Mouse (Mus musculus): ENCODE measurements around the gene Fut7. TPM values are rescaled to one million over a fixed set of nuclear protein-coding genes. Genes with fewer than 3 reads are reported as not detected.
A peak's percentile ranks its signal among the peaks of the same experiment; 100 is the strongest.
"Not testable (repeated sequence)": the region's sequence is repeated elsewhere in the genome, so short reads cannot be mapped to it uniquely, and the experiment has no call there.

Gene Fut7
- total RNA-seq (2021): under 1 TPM in 1 of 2 experiments, not detected in 1; 0.16 TPM

- DNase-seq: no peak
- intact Hi-C loops (cut with DNase I): no loop called here
Observed at GRCm38 (mm10) chr2:25422587-25423410, at the start of gene Fut7. TSS of gene Fut7 (plus strand) at chr2:25423267.

- intact Hi-C loops (cut with DNase I): no loop called here
- no peak for DNase-seq
Observed at GRCm38 (mm10) chr2:25373431-25373830, 49.6 kb upstream of the Fut7 start.

- intact Hi-C loops (cut with DNase I): no loop called here
- peak; percentile 67 for DNase-seq
Observed at GRCm38 (mm10) chr2:25376589-25376988, 46.5 kb upstream of the Fut7 start.

- intact Hi-C loops (cut with DNase I): no loop called here
- no peak for DNase-seq
Observed at GRCm38 (mm10) chr2:25384492-25384891, 38.6 kb upstream of the Fut7 start.

GRCm38 (mm10) chr2:25391266-25391665, 31.8 kb upstream of the Fut7 start:
- DNase-seq: peak; percentile 38
- intact Hi-C loops (cut with DNase I): no loop called here

GRCm38 (mm10) chr2:25394281-25395221, 28.5 kb upstream of the Fut7 start:
- intact Hi-C loops (cut with DNase I): no loop called here
- DNase-seq: peak; percentile 79

- DNase-seq: no peak
- intact Hi-C loops (cut with DNase I): no loop called here
Observed at GRCm38 (mm10) chr2:25395721-25396596, 27.1 kb upstream of the Fut7 start, which contains the start of gene Entpd2. TSS of gene Entpd2 (plus strand) at chr2:25395874.

- intact Hi-C loops (cut with DNase I): no loop called here
- peak; percentile 80 for DNase-seq
Observed at GRCm38 (mm10) chr2:25396597-25396983, 26.5 kb upstream of the Fut7 start.

- peak; percentile 53 for DNase-seq
- intact Hi-C loops (cut with DNase I): no loop called here
Observed at GRCm38 (mm10) chr2:25397010-25397409, 26.1 kb upstream of the Fut7 start.

GRCm38 (mm10) chr2:25398065-25398464, 25.0 kb upstream of the Fut7 start:
- no peak for DNase-seq
- intact Hi-C loops (cut with DNase I): no loop called here

GRCm38 (mm10) chr2:25399051-25399450, 24.0 kb upstream of the Fut7 start, which contains the start of gene Npdc1:
TSS of gene Npdc1 (plus strand) at chr2:25399351.
- intact Hi-C loops (cut with DNase I): no loop called here

GRCm38 (mm10) chr2:25400291-25400690, 22.8 kb upstream of the Fut7 start:
- DNase-seq: no peak
- intact Hi-C loops (cut with DNase I): no loop called here

More at GRCm38 (mm10) chr2:25399051-25399450, 24.0 kb upstream of the Fut7 start, which contains the start of gene Npdc1:
- no peak for DNase-seq

- intact Hi-C loops (cut with DNase I): no loop called here
- DNase-seq: peak; percentile 61
Observed at GRCm38 (mm10) chr2:25400764-25401163, 22.3 kb upstream of the Fut7 start.

GRCm38 (mm10) chr2:25402377-25402971, 20.6 kb upstream of the Fut7 start:
- DNase-seq: peak; percentile 91
- intact Hi-C loops (cut with DNase I): no loop called here

GRCm38 (mm10) chr2:25402972-25403601, 20.0 kb upstream of the Fut7 start:
- DNase-seq: peak; percentile 91
- intact Hi-C loops (cut with DNase I): no loop called here

- intact Hi-C loops (cut with DNase I): no loop called here
- DNase-seq: no peak
Observed at GRCm38 (mm10) chr2:25403994-25404393, 19.1 kb upstream of the Fut7 start.

- DNase-seq: no peak
- intact Hi-C loops (cut with DNase I): no loop called here
Observed at GRCm38 (mm10) chr2:25408908-25409307, 14.2 kb upstream of the Fut7 start.

- DNase-seq; intact Hi-C loops (cut with DNase I): not testable (repeated sequence)
Observed at GRCm38 (mm10) chr2:25413436-25413835, 9.6 kb upstream of the Fut7 start.

GRCm38 (mm10) chr2:25417426-25417825, 5.6 kb upstream of the Fut7 start:
- intact Hi-C loops (cut with DNase I): no loop called here
- DNase-seq: peak; percentile 70
